Comparison of ENCODE assay signal across 8 mouse cellular contexts in genomic region chr3:33799617-33800512, GRCm38 (mm10). TPM values are rescaled to one million over a fixed set of nuclear protein-coding genes. Genes with fewer than 3 reads are reported as not detected.
DNase-seq lines count a peak whose midpoint lies in the region; ATAC-seq lines count a peak whose summit lies in the region.

Ttc14 (plus strand) TSS chr3:33799832.

- DNase-seq in B cell, adult 2 months: peak; percentile 98 to 99
- peak; percentile 99 for DNase-seq in brain, adult 2 months (ENCODE audit: low read depth, low spot score)
- peak; percentile 98 for DNase-seq in heart, embryonic 10.5 days (ENCODE audit: low spot score)
- DNase-seq in liver: peak; percentile 98
- peak; percentile 96 to 98 for DNase-seq in spleen, postnatal 4 days (ENCODE audit: low spot score in 2 of 2)

- H3K9me3 ChIP-seq in heart, embryonic 10.5 days: no peaks in the 10 kb centered on the region
- H3K9me3 ChIP-seq in kidney, embryonic 15.5 days (replicated peaks): no peaks in the 10 kb centered on the region

- WGBS in heart, embryonic 10.5 days: under 1% methylated on average over 89 of the region's 90 CpGs
- under 1% methylated on average over 88 of the region's 90 CpGs for WGBS in kidney, embryonic 15.5 days

- peak within 1 kb of the TSS; percentile 69 for H3K4me2 ChIP-seq in kidney, embryonic 15.5 days

- peak; percentile 97 for ATAC-seq in erythroblast, adult 5-6 weeks (replicated peaks; ENCODE audit: low FRiP score, poor library complexity, severe bottlenecking)
- peak; percentile 100 for ATAC-seq in kidney, embryonic 15.5 days (replicated peaks; ENCODE audit: low FRiP score)
- peak; percentile 96 for ATAC-seq in monocyte, adult 5-6 weeks (replicated peaks; ENCODE audit: insufficient number of reproducible peaks, low FRiP score, low TSS enrichment, poor library complexity, severe bottlenecking)

- peak within 1 kb of the TSS; percentile 95 for H3K4me3 ChIP-seq in heart, embryonic 10.5 days
- peak within 1 kb of the TSS; percentile 98 for H3K4me3 ChIP-seq in kidney, embryonic 15.5 days (replicated peaks)

- H3K36me3 ChIP-seq in heart, embryonic 10.5 days: peaks cover 15% of the 10 kb centered on the region
- H3K36me3 ChIP-seq in kidney, embryonic 15.5 days: peaks cover 14% of the 10 kb centered on the region

- H3K4me1 ChIP-seq in heart, embryonic 10.5 days: no peaks in the 10 kb centered on the region
- H3K4me1 ChIP-seq in kidney, embryonic 15.5 days: peaks cover 10% of the 10 kb centered on the region

- no peaks in the 10 kb centered on the region for H3K27me3 ChIP-seq in heart, embryonic 10.5 days (ENCODE audit: insufficient read depth, poor library complexity, severe bottlenecking)
- no peaks in the 10 kb centered on the region for H3K27me3 ChIP-seq in kidney, embryonic 15.5 days

- H3K9ac ChIP-seq in kidney, embryonic 15.5 days: peak within 1 kb of the TSS; percentile 97

- H3K27ac ChIP-seq in heart, embryonic 10.5 days: peak within 1 kb of the TSS; percentile 99
- H3K27ac ChIP-seq in kidney, embryonic 15.5 days: peak within 1 kb of the TSS; percentile 99

RNA-seq across cellular contexts. Expression of gene Ttc14, which starts in this region (rescaled TPM):
- 34.0 and 37.8 TPM in 2 replicates for total RNA-seq in erythroblast, adult 5-6 weeks (2015; ENCODE audit: low replicate concordance)
- total RNA-seq in erythroblast, adult 5-6 weeks (2017; ENCODE audit: low replicate concordance): 48.7 and 78.9 TPM in 2 replicates
- 49.3 and 49.5 TPM in 2 replicates for polyA plus RNA-seq in heart, embryonic 10.5 days (2016; fragmentation: Nextera tagmentation; extraction: Ambion mirVana)
- 59.0 and 61.3 TPM in 2 replicates for polyA plus RNA-seq in kidney, embryonic 15.5 days (2015; fragmentation: Nextera tagmentation; extraction: Ambion mirVana)
- total RNA-seq in monocyte, adult 5-6 weeks (2017): 123 to 199 TPM (median 133 TPM) in 3 replicates

Comparison
In these comparisons a context has a peak if more than half of its experiments do, and no peak if none do; other contexts are left out.
1. Peak in every context shown above with its lines: DNase-seq, ATAC-seq, H3K4me3 ChIP-seq and H3K27ac ChIP-seq.